Mouse (Mus musculus): ENCODE data around the gene Lingo4. TPM values are rescaled to one million over a fixed set of nuclear protein-coding genes. Genes with fewer than 3 reads are reported as not detected.

Lingo4 gene
- total RNA-seq, 1 experiment from 2014 or later, result not detected

DNA sequence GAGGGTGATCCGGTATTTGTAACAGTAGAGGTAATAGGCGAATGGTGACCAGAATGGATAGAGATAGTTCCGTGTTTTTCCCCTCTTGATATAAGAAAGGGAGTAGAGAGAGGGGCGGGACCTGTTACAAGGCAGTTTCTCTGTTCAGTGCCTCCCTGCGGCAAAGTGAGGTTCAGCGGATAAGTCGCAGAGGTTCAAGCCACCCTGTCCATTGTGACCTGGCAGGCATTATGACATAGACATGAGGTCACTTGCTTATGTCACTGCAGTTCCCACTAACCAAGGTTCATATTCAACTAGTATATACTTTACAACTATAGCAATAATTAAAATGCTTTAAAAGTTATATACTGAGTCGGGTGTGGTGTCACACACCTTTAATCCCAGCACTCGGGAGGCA lies 38.1 kb downstream of the Lingo4 start:
- no peak for ATAC-seq (ENCODE audit: extremely low read depth, insufficient number of reproducible peaks, low FRiP score, poor library complexity, severe bottlenecking)

DNA sequence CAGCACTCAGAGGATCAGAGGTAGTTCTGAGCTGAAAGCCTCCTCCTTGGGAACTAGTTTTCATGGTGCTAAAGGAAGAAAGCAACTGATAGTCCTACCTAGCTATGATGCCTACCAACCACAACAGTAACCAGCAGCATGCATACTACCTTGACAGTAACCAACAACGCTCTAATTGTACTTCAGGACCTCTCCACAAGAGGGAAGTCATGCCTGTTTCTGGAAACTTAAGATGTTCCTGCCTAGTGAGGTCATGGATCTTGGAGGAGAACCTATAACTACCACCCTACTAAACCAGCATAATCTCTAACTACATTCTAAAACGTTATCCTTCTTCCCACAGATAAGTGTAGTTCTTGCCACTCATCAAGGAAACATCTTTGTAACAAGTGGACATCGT lies 42.9 kb downstream of the Lingo4 start:
- no peak for ATAC-seq (ENCODE audit: extremely low read depth, insufficient number of reproducible peaks, low FRiP score, poor library complexity, severe bottlenecking)

DNA sequence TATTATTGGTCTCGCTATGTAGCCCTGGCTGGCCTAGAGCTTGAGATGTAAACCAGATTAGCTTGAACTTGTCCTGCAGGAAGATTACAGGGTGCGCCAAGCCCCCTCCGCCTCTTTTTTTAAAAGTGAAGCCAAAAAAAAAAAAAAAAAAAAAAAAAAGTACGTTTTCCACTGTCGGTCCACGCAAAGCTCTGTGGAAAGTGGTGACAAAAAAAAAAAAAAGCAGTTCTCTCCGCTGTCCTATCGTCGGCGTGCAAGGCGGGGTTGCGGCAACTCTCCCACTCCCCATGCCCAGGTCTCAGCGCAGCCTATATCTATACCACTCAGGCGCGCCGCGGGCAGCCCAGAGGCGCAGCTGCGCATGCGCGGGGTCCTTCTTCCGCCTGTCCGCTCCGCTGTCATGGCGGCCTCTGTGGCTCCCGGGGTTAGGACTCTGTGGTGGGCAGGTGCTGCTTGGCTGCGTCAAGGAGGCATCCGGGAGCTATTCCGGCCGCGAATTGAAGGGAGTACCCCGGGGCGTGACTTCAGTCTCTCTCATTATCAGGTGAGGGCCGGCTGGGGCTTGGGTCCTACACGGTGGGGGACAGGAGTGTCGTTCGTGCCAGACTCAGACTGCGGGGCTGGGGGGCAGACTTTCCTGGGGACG lies 44.8 kb downstream of the Lingo4 start, which contains the start of gene Mrpl9:
Gene Mrpl9 (plus strand): TSS at position 368 of the 646 bp plus-strand sequence.
- peak; percentile 87 for ATAC-seq (ENCODE audit: extremely low read depth, insufficient number of reproducible peaks, low FRiP score, poor library complexity, severe bottlenecking)

DNA sequence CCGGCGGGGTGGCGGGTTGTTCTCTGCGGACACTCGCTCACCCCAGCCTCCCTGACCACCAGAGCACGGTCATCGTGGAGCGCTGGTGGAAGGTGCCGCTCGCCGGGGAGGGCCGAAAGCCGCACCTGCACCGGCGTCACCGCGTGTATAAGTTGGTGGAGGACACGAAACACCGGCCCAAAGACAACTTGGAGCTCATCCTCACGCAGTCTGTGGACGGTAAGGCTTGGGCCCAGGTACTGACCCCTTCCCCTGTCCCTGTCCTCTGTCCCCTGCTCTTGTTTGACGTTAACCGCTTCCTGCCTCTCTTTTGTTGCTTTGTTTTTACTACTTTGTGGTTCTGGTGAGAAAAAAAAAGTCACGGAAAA lies 45.3 kb downstream of the Lingo4 start, which contains the start of gene Oaz3:
Gene Oaz3 (minus strand): TSS at position 319 of the 368 bp plus-strand sequence.
- no peak for ATAC-seq (ENCODE audit: extremely low read depth, insufficient number of reproducible peaks, low FRiP score, poor library complexity, severe bottlenecking)

DNA sequence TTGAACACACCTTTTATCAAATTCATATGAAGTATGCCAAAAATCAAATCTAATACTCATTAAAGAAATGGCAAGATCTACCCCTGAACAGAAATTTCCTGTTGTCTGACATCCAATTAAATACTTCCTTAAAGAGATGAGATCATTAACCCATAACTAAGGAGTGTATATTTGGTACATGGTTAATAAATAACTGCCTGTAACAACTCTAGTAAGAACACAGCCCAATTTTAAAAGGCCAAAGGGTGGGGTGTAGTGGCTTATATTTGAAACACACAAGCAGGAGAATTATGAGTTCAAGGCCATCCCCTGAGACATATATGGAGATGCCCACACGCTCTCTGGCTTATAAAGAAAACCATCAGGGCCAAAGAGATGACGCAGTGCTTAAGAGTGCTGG lies 51.1 kb downstream of the Lingo4 start:
- no peak for ATAC-seq (ENCODE audit: extremely low read depth, insufficient number of reproducible peaks, low FRiP score, poor library complexity, severe bottlenecking)

Other genes with a start within 250 kb of the Lingo4 start
- not detected in 2 replicates for gene Gm10696, start 220.3 kb upstream of the Lingo4 start, total RNA-seq (2017)
- gene Gm5286, start 201.8 kb upstream of the Lingo4 start, total RNA-seq (2017), result not detected in 2 replicates
- not detected in 2 replicates for gene Gm4778, start 134.5 kb upstream of the Lingo4 start, total RNA-seq (2017)
- gene Them4, start 88.4 kb upstream of the Lingo4 start, total RNA-seq (2017), result 5.0 and 5.9 TPM in 2 replicates
- gene Them5, start 56.4 kb upstream of the Lingo4 start, total RNA-seq (2017), result not detected in 2 replicates
- not detected in 2 replicates for gene C2cd4d, start 36.1 kb upstream of the Lingo4 start, total RNA-seq (2017)
- 0.74 and 1.3 TPM in 2 replicates for gene Rorc, start 25.7 kb upstream of the Lingo4 start, total RNA-seq (2017)
- 0.58 and 1.1 TPM in 2 replicates for gene Tdrkh, start 14.8 kb downstream of the Lingo4 start, total RNA-seq (2017)
- 40.0 and 42.2 TPM in 2 replicates for gene Mrpl9, start 44.8 kb downstream of the Lingo4 start, total RNA-seq (2017)
- not detected in 2 replicates for gene Oaz3, start 45.4 kb downstream of the Lingo4 start, total RNA-seq (2017)
- 0.12 TPM in 1 of 2 replicates, not detected in the other for gene Celf3, start 79.8 kb downstream of the Lingo4 start, total RNA-seq (2017)
- 1.8 TPM in 1 of 2 replicates, not detected in the other for gene Riiad1, start 81.8 kb downstream of the Lingo4 start, total RNA-seq (2017)
- gene Snx27, start 184.2 kb downstream of the Lingo4 start, total RNA-seq (2017), result 41.3 and 47.1 TPM in 2 replicates
- gene Gm10972, start 244.6 kb downstream of the Lingo4 start, total RNA-seq (2017), result not detected in 2 replicates

Measured in neutrophil, adult 5-6 weeks (primary cell).